Mouse (Mus musculus) c-Kit-negative CD71-positive TER-119-positive erythroid progenitor cells, embryonic 14.5 days (primary cell): ENCODE measurements at regions not wholly inside any gene's neighbourhood (a gene's known extent, or its start where the extent isn't known, plus 50 kb on each side); places are given as distances from the start of the nearest gene placed in this dataset.
"Not testable (repeated sequence)": the region's sequence is repeated elsewhere in the genome, so short reads cannot be mapped to it uniquely, and the experiment has no call there.

Source experiments
- DNase-seq: peaks from one replicate; pipeline ENCODE4 v3.0.0-alpha.2; 2013; ENCODE audit warnings: low read depth, low spot score

- DNase-seq: no peak
Measured at GRCm38 (mm10) chr1:157048996-157049395, 59.5 kb downstream of the Tex35 start.

- no peak for DNase-seq
Measured at GRCm38 (mm10) chr1:157048201-157048923, 60.1 kb downstream of the Tex35 start.

- DNase-seq: no peak
Measured at GRCm38 (mm10) chr1:157047751-157048200, 60.7 kb downstream of the Tex35 start.

GRCm38 (mm10) chr1:157046760-157047182, 61.7 kb downstream of the Tex35 start:
- DNase-seq: no peak

GRCm38 (mm10) chr1:157039836-157040196, 68.7 kb downstream of the Tex35 start:
- no peak for DNase-seq

- DNase-seq: peak; percentile 55
Measured at GRCm38 (mm10) chr1:157039016-157039835, 69.3 kb downstream of the Tex35 start.

- DNase-seq: no peak
Measured at GRCm38 (mm10) chr1:157038111-157039008, 70.1 kb downstream of the Tex35 start.

- DNase-seq: no peak
Measured at GRCm38 (mm10) chr1:157037246-157037991, 71.1 kb downstream of the Tex35 start.

GRCm38 (mm10) chr1:157036779-157037178, 71.7 kb downstream of the Tex35 start:
- DNase-seq: no peak

- not testable (repeated sequence) for DNase-seq
Measured at GRCm38 (mm10) chr1:157035221-157035620, 73.3 kb downstream of the Tex35 start.

GRCm38 (mm10) chr1:157028682-157029081, 79.8 kb downstream of the Tex35 start:
- DNase-seq: no peak

GRCm38 (mm10) chr1:157027681-157028080, 80.8 kb downstream of the Tex35 start:
- DNase-seq: no peak

- no peak for DNase-seq
Measured at GRCm38 (mm10) chr1:157023462-157023861, 84.0 kb upstream of the Ralgps2 start.

- DNase-seq: no peak
Measured at GRCm38 (mm10) chr1:157022456-157023435, 83.3 kb upstream of the Ralgps2 start.

- DNase-seq: no peak
Measured at GRCm38 (mm10) chr1:157019892-157020291, 80.5 kb upstream of the Ralgps2 start.

- DNase-seq: no peak
Measured at GRCm38 (mm10) chr1:157018726-157019125, 79.3 kb upstream of the Ralgps2 start.

GRCm38 (mm10) chr1:157017198-157017994, 78.0 kb upstream of the Ralgps2 start:
- DNase-seq: no peak

GRCm38 (mm10) chr1:157016625-157017024, 77.2 kb upstream of the Ralgps2 start:
- DNase-seq: no peak
